8 mouse cellular contexts compared by ENCODE assay signal in the genomic region with DNA sequence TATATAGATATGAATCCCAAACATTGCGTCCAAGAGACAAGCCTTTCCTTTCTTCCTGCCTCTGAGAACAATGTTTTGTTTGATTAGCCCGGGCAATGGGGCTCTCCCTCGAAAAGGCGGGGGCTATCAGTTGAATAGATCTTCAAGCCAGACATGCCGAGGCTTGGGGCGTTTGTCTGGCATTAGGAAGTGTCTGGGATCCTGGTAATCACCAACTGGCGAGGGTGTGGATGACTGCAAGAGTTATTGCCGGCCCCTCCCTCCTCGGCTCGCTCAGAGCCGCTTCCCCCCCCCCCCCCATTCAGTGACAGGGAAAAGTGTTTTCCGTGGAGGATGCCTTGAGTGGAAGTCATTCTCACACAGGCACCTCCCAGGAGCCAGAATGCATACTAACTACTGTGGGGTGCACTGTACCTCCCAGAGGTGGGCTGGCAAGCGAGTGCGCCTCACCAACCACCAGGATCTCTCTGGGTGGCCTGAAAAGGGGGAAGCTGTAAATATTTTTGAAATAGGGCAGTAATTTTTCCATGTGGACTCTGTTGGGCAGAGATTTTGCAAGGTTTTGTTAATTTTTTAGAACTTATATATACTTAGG.
DNase-seq lines count a peak whose midpoint lies in the region; ATAC-seq and TF ChIP-seq lines count a peak whose summit lies in the region.

No protein-coding gene starts in this region.

- ATAC-seq in liver, embryonic 14.5 days (ENCODE audit: insufficient read depth), result no peak
- peak; percentile 33; the same call in 1 of the 2 replicates for ATAC-seq in stomach, embryonic 14.5 days (ENCODE audit: insufficient number of reproducible peaks, insufficient read depth, low FRiP score, low read depth)

- H3K36me3 ChIP-seq in liver, embryonic 14.5 days (replicated peaks; ENCODE audit: control insufficient read depth, insufficient read depth, low read depth), result no peaks in the 10 kb centered on the region
- H3K36me3 ChIP-seq in stomach, embryonic 14.5 days (ENCODE audit: control insufficient read depth, insufficient read depth, low read length), result no peaks in the 10 kb centered on the region

- no peaks in the 10 kb centered on the region for H3K9me3 ChIP-seq in liver, embryonic 14.5 days (ENCODE audit: control insufficient read depth, low read length)
- no peaks in the 10 kb centered on the region for H3K9me3 ChIP-seq in stomach, embryonic 14.5 days (ENCODE audit: control insufficient read depth, low read depth, low read length)

- peaks cover 0 to 3% of the 10 kb centered on the region in 2 experiments; a peak in 1 of 4 replicates for H3K4me1 ChIP-seq in liver, embryonic 14.5 days (replicated peaks; ENCODE audit: control insufficient read depth in 2 of 2, insufficient read depth in 2 of 2, low read length in 1 of 2)
- H3K4me1 ChIP-seq in stomach, embryonic 14.5 days (ENCODE audit: control insufficient read depth, insufficient read depth, low read length), result 0 out of 2 replicates have a peak, but pooled peaks cover 6% of the 10 kb centered on the region

- no peak for TF ChIP-seq CTCF in liver, embryonic 14.5 days (IDR thresholded peaks at IDR 0.05; ENCODE audit: low read depth)

- 7% methylated on average over 11 of the region's 14 CpGs for WGBS in liver, embryonic 14.5 days (ENCODE audit: insufficient replicate concordance)
- 6% methylated on average over 13 of the region's 14 CpGs for WGBS in stomach, embryonic 14.5 days

- H3K27me3 ChIP-seq in liver, embryonic 14.5 days (ENCODE audit: control insufficient read depth, insufficient read depth, low read length), result peaks cover 3% of the 10 kb centered on the region; the same call in 1 of the 2 replicates
- H3K27me3 ChIP-seq in stomach, embryonic 14.5 days (ENCODE audit: control insufficient read depth, insufficient read depth, low read length), result no peaks in the 10 kb centered on the region

- peak; percentile 57 for DNase-seq in MN1 (ENCODE audit: low spot score)
- peak; percentile 75 for DNase-seq in embryo, embryonic 11 days
- peak; percentile 34 for DNase-seq in heart, postnatal 4 days
- no peak for DNase-seq in liver, embryonic 14.5 days (ENCODE audit: low read depth in 3 of 3, low spot score in 3 of 3)
- DNase-seq in spleen, postnatal 10 days (ENCODE audit: low spot score in 2 of 2), result no peak
- no peak for DNase-seq in thymus, postnatal 4 days
- no peak for DNase-seq in thymus, postnatal 14 days

- H3K27ac ChIP-seq in liver, embryonic 14.5 days, result no peak overlapping the region
- H3K27ac ChIP-seq in stomach, embryonic 14.5 days (ENCODE audit: low read length), result peak overlapping the region; percentile 82

- H3K9ac ChIP-seq in liver, embryonic 14.5 days (replicated peaks), result no peak overlapping the region
- no peak overlapping the region for H3K9ac ChIP-seq in stomach, embryonic 14.5 days (replicated peaks; ENCODE audit: low read depth, low read length)

- H3K4me3 ChIP-seq in liver, embryonic 14.5 days (ENCODE audit: insufficient read depth in 1 of 2, low read depth in 2 of 2, low read length in 2 of 2), result peak overlapping the region; percentile 29 to 39; a peak in 3 of 4 replicates
- H3K4me3 ChIP-seq in stomach, embryonic 14.5 days (ENCODE audit: low read depth, low read length), result peak overlapping the region; percentile 31

- TF ChIP-seq EP300 in liver, embryonic 14.5 days (IDR thresholded peaks at IDR 0.05; ENCODE audit: low read depth), result no peak

- peak overlapping the region; percentile 64 for H3K4me2 ChIP-seq in liver, embryonic 14.5 days (ENCODE audit: low read depth)
- H3K4me2 ChIP-seq in stomach, embryonic 14.5 days (replicated peaks; ENCODE audit: low read depth, low read length), result peak overlapping the region; percentile 85

Comparison
In these comparisons a context has a peak if more than half of its experiments do, and no peak if none do; other contexts are left out.
1. DNase-seq: peak in MN1 (single experiment), embryo, embryonic 11 days (single experiment) and heart, postnatal 4 days (single experiment); none in liver, embryonic 14.5 days (0 of 3), spleen, postnatal 10 days (0 of 2), thymus, postnatal 4 days (single experiment) and thymus, postnatal 14 days (single experiment).